Mouse (Mus musculus) E14TG2a.4 (cell line): ENCODE measurements around the gene Nav3.

Experiments
- H3K27me3 ChIP-seq: 2 replicates; pipeline ENCODE4 v1.6.1; 2014; ENCODE audit warnings: low read length, control low read depth; ENCODE audit not compliant: insufficient read depth
- H3K36me3 ChIP-seq: 2 replicates; pipeline ENCODE4 v1.6.1; 2014; ENCODE audit warnings: low read length, control low read depth; ENCODE audit not compliant: insufficient read depth
- H3K4me1 ChIP-seq: replicated peaks from 2 replicates; pipeline ENCODE4 v1.6.1; 2014; ENCODE audit warnings: low read depth, low read length, control low read depth
- H3K4me3 ChIP-seq: replicated peaks from 2 replicates; pipeline ENCODE4 v1.5.1; 2014; ENCODE audit warnings: mild to moderate bottlenecking, low read length
- H3K9me3 ChIP-seq: 2 replicates; pipeline ENCODE4 v1.6.1; 2014; ENCODE audit warnings: low read length, control low read depth
- CTCF ChIP-seq: conservative IDR thresholded peaks from 2 replicates; pipeline ENCODE4 v1.5.1; 2014; ENCODE audit warnings: low read length
- NANOG ChIP-seq: IDR thresholded peaks from 2 replicates; pipeline ENCODE4 v1.6.1; 2014; ENCODE audit warnings: borderline replicate concordance, low read length, mixed read lengths
- POU5F1 ChIP-seq: IDR thresholded peaks from 2 replicates; pipeline ENCODE4 v1.6.1; 2014; ENCODE audit warnings: low read length, borderline replicate concordance

The Nav3 gene

GRCm38 (mm10) chr10:110186242-110186641, 269.8 kb downstream of the Nav3 start:
- H3K4me3 ChIP-seq, result no peak overlapping the region
- H3K4me1 ChIP-seq, result no peaks in the 10 kb centered on the region
- H3K27me3 ChIP-seq, result no peaks in the 10 kb centered on the region
- peaks cover 8% of the 10 kb centered on the region for H3K9me3 ChIP-seq
- no peaks in the 10 kb centered on the region for H3K36me3 ChIP-seq
- TF ChIP-seq CTCF (no peak), NANOG (no peak), POU5F1 (no peak)

- Histone ChIP-seq H3K4me1 (no peaks in the 10 kb centered on the region), H3K36me3 (no peaks in the 10 kb centered on the region), H3K9me3 (no peaks in the 10 kb centered on the region), H3K27me3 (no peaks in the 10 kb centered on the region), H3K4me3 (no peak overlapping the region)
- no peak for TF ChIP-seq POU5F1
- TF ChIP-seq NANOG, result no peak
- no peak for TF ChIP-seq CTCF
Observed at GRCm38 (mm10) chr10:110175874-110176273, 280.1 kb downstream of the Nav3 start.

GRCm38 (mm10) chr10:110169416-110169815, 286.6 kb downstream of the Nav3 start:
- Histone ChIP-seq H3K27me3 (no peaks in the 10 kb centered on the region), H3K9me3 (no peaks in the 10 kb centered on the region), H3K36me3 (no peaks in the 10 kb centered on the region), H3K4me3 (no peak overlapping the region), H3K4me1 (no peaks in the 10 kb centered on the region)
- TF ChIP-seq CTCF, result no peak
- TF ChIP-seq POU5F1, result no peak
- TF ChIP-seq NANOG, result no peak

- TF ChIP-seq NANOG (no peak), CTCF (no peak), POU5F1 (no peak)
- no peaks in the 10 kb centered on the region for H3K4me1 ChIP-seq
- H3K9me3 ChIP-seq, result no peaks in the 10 kb centered on the region
- H3K4me3 ChIP-seq, result no peak overlapping the region
- no peaks in the 10 kb centered on the region for H3K27me3 ChIP-seq
- no peaks in the 10 kb centered on the region for H3K36me3 ChIP-seq
Observed at GRCm38 (mm10) chr10:110168892-110169291, 287.1 kb downstream of the Nav3 start.

- no peaks in the 10 kb centered on the region for H3K36me3 ChIP-seq
- H3K4me3 ChIP-seq, result no peak overlapping the region
- H3K9me3 ChIP-seq, result no peaks in the 10 kb centered on the region
- H3K27me3 ChIP-seq, result no peaks in the 10 kb centered on the region
- H3K4me1 ChIP-seq, result no peaks in the 10 kb centered on the region
- no peak for TF ChIP-seq POU5F1
- TF ChIP-seq CTCF, result no peak
- TF ChIP-seq NANOG, result no peak
Observed at GRCm38 (mm10) chr10:110162596-110162995, 293.4 kb downstream of the Nav3 start.

GRCm38 (mm10) chr10:110160894-110161293, 295.1 kb downstream of the Nav3 start:
- Histone ChIP-seq H3K4me3 (no peak overlapping the region), H3K9me3 (no peaks in the 10 kb centered on the region), H3K4me1 (no peaks in the 10 kb centered on the region), H3K27me3 (no peaks in the 10 kb centered on the region), H3K36me3 (no peaks in the 10 kb centered on the region)
- no peak for TF ChIP-seq CTCF
- no peak for TF ChIP-seq NANOG
- no peak for TF ChIP-seq POU5F1

- Histone ChIP-seq H3K4me3 (no peak overlapping the region), H3K36me3 (no peaks in the 10 kb centered on the region), H3K27me3 (no peaks in the 10 kb centered on the region), H3K9me3 (no peaks in the 10 kb centered on the region), H3K4me1 (no peaks in the 10 kb centered on the region)
- no peak for TF ChIP-seq NANOG
- no peak for TF ChIP-seq CTCF
- TF ChIP-seq POU5F1, result no peak
Observed at GRCm38 (mm10) chr10:110159548-110159947, 296.5 kb downstream of the Nav3 start.

- no peaks in the 10 kb centered on the region for H3K4me1 ChIP-seq
- H3K36me3 ChIP-seq, result no peaks in the 10 kb centered on the region
- no peak overlapping the region for H3K4me3 ChIP-seq
- H3K27me3 ChIP-seq, result no peaks in the 10 kb centered on the region
- no peak for TF ChIP-seq CTCF
- no peak for TF ChIP-seq POU5F1
- TF ChIP-seq NANOG, result no peak
- H3K9me3 ChIP-seq, result no peaks in the 10 kb centered on the region
Observed at GRCm38 (mm10) chr10:110158122-110158521, 297.9 kb downstream of the Nav3 start.

- no peaks in the 10 kb centered on the region for H3K4me1 ChIP-seq
- no peak for TF ChIP-seq POU5F1
- TF ChIP-seq NANOG, result no peak
- TF ChIP-seq CTCF, result no peak
- H3K9me3 ChIP-seq, result no peaks in the 10 kb centered on the region
- H3K4me3 ChIP-seq, result no peak overlapping the region
- no peaks in the 10 kb centered on the region for H3K27me3 ChIP-seq
- no peaks in the 10 kb centered on the region for H3K36me3 ChIP-seq
Observed at GRCm38 (mm10) chr10:110156412-110156811, 299.6 kb downstream of the Nav3 start.
